Mouse (Mus musculus) NIH3T3 (cell line): ENCODE results near the gene Rgr.

Source experiments
- DNase-seq: peaks from one replicate; pipeline ENCODE4 v3.0.0-alpha.2; 2012; ENCODE audit warnings: low read depth

Rgr gene

GRCm38 (mm10) chr14:37048914-37049410, at the start of gene Rgr:
Gene Rgr (minus strand): TSS chr14:37048964.
- no peak for DNase-seq

- no peak for DNase-seq
These were observed 49.3 kb upstream of the Rgr start, which contains the start of gene Cdhr1 for GRCm38 (mm10) chr14:37097956-37098530. Gene Cdhr1 (minus strand): TSS chr14:37098347.

- no peak for DNase-seq
These were observed 46.8 kb upstream of the Rgr start for GRCm38 (mm10) chr14:37095556-37095955.

- DNase-seq: no peak
These were observed 45.7 kb upstream of the Rgr start for GRCm38 (mm10) chr14:37094436-37094835.

GRCm38 (mm10) chr14:37083755-37084154, 35.0 kb upstream of the Rgr start:
- no peak for DNase-seq

- no peak for DNase-seq
These were observed 32.0 kb upstream of the Rgr start for GRCm38 (mm10) chr14:37080724-37081123.

GRCm38 (mm10) chr14:37068516-37068915, 19.8 kb upstream of the Rgr start:
- peak; percentile 60 for DNase-seq

GRCm38 (mm10) chr14:37067629-37068028, 18.9 kb upstream of the Rgr start, which contains the start of gene Lrit2:
Gene Lrit2 (plus strand): TSS chr14:37067929.
- no peak for DNase-seq

- no peak for DNase-seq
These were observed 17.9 kb upstream of the Rgr start for GRCm38 (mm10) chr14:37066636-37067035.

GRCm38 (mm10) chr14:37064849-37065248, 16.1 kb upstream of the Rgr start:
- peak; percentile 13 for DNase-seq

GRCm38 (mm10) chr14:37034432-37034831, 14.3 kb downstream of the Rgr start:
- peak; percentile 41 for DNase-seq

GRCm38 (mm10) chr14:37033241-37033640, 15.5 kb downstream of the Rgr start:
- peak; percentile 83 for DNase-seq

- DNase-seq: peak; percentile 11
These were observed 16.2 kb downstream of the Rgr start for GRCm38 (mm10) chr14:37032481-37033104.

GRCm38 (mm10) chr14:37028555-37028954, 20.2 kb downstream of the Rgr start:
- DNase-seq: no peak

- no peak for DNase-seq
These were observed 20.8 kb downstream of the Rgr start for GRCm38 (mm10) chr14:37027951-37028350.

GRCm38 (mm10) chr14:37027248-37027933, 21.4 kb downstream of the Rgr start:
- DNase-seq: no peak

- peak; percentile 61 for DNase-seq
These were observed 32.9 kb downstream of the Rgr start for GRCm38 (mm10) chr14:37015894-37016293.

GRCm38 (mm10) chr14:37013644-37014043, 35.1 kb downstream of the Rgr start:
- DNase-seq: no peak

- no peak for DNase-seq
These were observed 39.1 kb downstream of the Rgr start for GRCm38 (mm10) chr14:37009686-37010085.

- no peak for DNase-seq
These were observed 42.3 kb downstream of the Rgr start for GRCm38 (mm10) chr14:37006489-37006888.

- DNase-seq: no peak
These were observed 42.9 kb downstream of the Rgr start for GRCm38 (mm10) chr14:37005865-37006264.

GRCm38 (mm10) chr14:37003431-37004095, 45.2 kb downstream of the Rgr start:
- peak; percentile 63 for DNase-seq
